Mouse (Mus musculus): ENCODE results near the gene Fbxw5.

- TF ChIP-seq CTCF (IDR thresholded peaks at IDR 0.05; ENCODE audit: extremely low read depth, insufficient read length, insufficient replicate concordance, low read depth, low read length) (no peak), POLR2A (IDR thresholded peaks at IDR 0.05; ENCODE audit: low read depth, low read length) (no peak)
These were observed 41.3 kb downstream of the Fbxw5 start for GRCm38 (mm10) chr2:25541644-25542367.
